Mouse (Mus musculus) left cerebral cortex, adult 11 months (tissue): ENCODE data around the gene Tm7sf2.

ENCODE experiments used
- DNase-seq: peaks from one replicate; pipeline ENCODE4 v3.0.0; 2022; ENCODE audit warnings: low spot score

Gene Tm7sf2

DNA sequence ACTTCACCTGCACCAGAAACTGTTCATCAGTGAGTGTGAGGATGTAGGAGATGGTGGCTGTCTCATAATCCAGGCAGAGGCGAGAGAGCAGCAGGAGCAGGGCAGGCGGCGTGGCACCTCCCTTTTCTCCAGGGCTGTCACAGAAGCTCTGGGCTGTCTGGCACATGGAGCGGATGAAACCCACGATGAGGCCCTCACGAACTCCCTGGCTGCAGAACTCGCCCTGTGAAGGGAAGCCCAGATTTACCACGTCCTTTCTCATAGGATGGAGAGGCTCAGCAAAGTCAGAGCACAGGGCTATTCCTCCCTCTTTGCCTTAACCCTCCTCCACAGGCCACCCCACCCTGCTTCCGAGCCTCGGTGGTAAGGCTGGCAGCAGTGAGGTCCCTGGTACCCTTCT, 1.7 kb upstream of the Tm7sf2 start:
- no peak for DNase-seq

DNA sequence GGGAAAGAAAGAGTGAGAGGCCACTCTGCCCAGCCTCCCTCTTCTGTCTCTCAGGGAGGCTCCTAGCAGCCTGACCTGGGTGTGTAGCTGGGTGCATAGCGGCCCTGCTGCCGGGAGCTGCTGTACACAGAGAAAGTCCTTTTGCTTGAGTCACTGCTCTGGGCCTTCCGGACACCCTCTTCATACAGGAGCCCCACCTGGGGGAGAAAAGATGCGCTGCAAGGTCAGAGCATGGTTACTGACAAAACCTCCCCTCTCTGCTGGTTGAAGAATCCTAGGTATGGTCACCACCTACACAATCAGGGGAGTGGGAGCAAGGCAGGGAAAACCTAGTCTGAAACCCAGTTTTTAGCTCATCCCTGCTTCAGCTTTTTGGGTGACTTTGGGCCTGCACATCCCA, 778 bp upstream of the Tm7sf2 start:
- no peak for DNase-seq

GRCm38 (mm10) chr19:6067011-6067723, 1.0 kb downstream of the Tm7sf2 start:
- peak; percentile 79 for DNase-seq

- DNase-seq: no peak
Observed at GRCm38 (mm10) chr19:6066571-6066970, 1.6 kb downstream of the Tm7sf2 start.

DNA sequence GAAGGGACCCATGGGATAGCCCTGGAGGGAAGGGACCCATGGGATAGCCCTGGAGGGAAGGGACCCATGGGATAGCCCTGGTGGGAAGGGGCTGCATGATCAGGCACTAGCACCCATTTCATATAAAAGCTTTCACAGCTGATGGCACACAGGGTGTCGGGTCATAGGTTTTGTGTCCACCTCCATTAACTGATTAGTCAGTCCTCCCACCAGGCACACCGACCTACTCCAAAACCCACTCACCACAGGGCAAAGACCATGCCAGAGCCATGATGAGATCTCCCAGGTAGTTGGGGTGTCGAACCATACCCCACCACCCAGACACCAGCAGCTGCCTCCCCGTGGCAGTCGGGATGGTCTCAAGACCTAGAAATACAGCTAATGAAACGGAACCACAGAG, 5.1 kb downstream of the Tm7sf2 start:
- DNase-seq: no peak

GRCm38 (mm10) chr19:6062418-6062817, 5.8 kb downstream of the Tm7sf2 start:
- DNase-seq: no peak

DNA sequence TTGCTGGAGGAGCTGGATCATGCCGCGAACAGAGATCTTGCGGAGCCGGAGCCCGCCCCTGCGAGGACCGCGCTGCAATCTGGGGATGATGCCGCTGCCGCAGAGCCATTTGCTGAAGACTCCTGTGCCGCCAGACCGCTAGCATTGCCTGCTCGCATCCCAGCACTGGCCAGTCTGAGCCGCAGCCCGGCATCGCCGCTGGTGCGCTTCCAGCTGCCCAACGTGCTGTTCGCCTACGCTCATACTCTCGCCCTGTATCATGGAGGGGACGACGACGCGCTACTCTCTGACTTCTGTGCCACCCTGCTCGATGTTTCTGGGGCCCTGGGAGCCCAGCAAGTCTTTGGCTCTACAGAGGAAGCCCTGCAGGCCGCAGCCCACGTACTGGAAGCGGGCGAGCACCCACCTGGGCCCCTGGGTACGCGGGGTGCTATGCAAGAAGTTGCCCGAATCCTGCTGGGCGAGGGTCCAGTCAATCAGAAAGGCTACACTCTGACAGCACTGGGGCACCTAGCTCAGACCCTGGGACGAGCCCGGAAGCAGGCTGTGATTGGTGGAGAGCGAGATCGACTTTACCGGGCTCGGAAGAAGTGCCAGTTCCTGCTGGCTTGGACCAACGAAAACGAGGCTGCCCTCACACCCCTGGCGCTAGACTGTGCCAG, 6.4 kb downstream of the Tm7sf2 start:
- DNase-seq: no peak

GRCm38 (mm10) chr19:6061021-6061533, 7.1 kb downstream of the Tm7sf2 start, which contains the start of gene Znhit2:
Gene Znhit2 (plus strand): TSS chr19:6061192.
- peak; percentile 90 for DNase-seq

DNA sequence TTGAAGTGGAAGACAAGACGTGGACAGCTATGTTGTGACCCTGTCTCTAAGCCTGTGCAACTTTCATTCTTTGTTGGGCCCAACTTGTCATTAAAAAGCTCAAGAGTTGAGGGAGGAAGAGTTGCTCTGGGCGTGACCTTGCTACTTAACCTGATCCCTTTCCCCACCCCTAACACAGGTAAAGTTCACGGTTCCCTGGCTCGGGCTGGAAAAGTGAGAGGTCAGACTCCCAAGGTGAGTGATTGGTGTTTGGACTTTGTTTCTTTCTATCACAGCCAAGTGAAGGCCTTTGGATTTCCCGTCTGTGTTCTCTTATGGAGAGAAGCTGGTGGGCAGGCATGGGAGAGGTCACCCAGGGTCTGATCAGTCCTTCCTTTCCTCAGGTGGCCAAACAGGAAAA, 9.2 kb downstream of the Tm7sf2 start:
- no peak for DNase-seq

DNA sequence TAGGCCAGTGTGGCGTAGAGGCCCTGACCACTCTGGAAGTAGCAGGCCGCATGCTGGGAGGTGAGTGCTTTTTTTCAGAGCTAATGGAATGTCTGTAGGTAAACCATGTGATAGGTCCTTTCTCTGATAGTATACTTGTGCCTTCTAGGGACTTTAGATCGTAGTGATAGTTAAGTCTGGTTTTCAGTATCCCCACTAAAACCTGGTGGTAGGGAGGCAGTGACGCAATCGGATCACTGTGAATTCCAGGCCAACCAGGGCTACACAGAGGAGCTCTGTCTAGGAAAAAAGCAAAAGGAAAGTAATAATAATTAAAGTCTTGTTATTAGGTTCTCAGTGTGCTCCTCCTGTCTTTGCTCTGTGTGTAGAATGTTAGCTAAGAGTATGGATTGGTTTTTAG, 9.7 kb downstream of the Tm7sf2 start:
- DNase-seq: no peak

- peak; percentile 95 for DNase-seq
Observed at GRCm38 (mm10) chr19:6057313-6058096, 10.7 kb downstream of the Tm7sf2 start, which contains the start of the genes Mrpl49 and Fau. Gene Mrpl49 (minus strand): TSS chr19:6057785. Gene Fau (plus strand): TSS chr19:6057844.

GRCm38 (mm10) chr19:6056696-6057095, 11.5 kb downstream of the Tm7sf2 start:
- DNase-seq: no peak

- DNase-seq: no peak
Observed at GRCm38 (mm10) chr19:6054296-6054695, 13.9 kb downstream of the Tm7sf2 start.

DNA sequence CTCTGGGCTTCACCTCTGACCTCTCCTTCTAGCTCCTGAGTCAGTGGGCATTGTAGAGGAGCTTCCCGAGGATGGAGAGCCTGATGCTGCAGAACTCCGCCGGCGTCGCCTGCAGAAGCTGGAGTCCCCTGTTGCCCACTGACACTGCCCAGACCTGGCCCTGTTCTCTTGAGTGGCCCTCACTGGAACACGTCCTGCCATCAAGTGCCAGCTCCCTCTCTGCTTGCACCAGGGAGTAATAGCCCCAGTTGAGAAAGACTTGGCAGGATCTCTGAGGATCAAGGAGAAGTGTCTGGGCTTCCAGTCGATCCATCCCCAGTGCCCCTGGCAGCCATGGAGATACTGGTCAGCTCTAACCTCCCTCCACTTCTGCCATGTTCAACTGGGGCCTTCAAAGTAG, 15.7 kb downstream of the Tm7sf2 start:
- DNase-seq: no peak

- no peak for DNase-seq
Observed at GRCm38 (mm10) chr19:6048681-6049410, 19.3 kb downstream of the Tm7sf2 start.

- DNase-seq: no peak
Observed at GRCm38 (mm10) chr19:6047899-6048166, 20.3 kb downstream of the Tm7sf2 start.

GRCm38 (mm10) chr19:6047154-6047898, 20.8 kb downstream of the Tm7sf2 start:
- no peak for DNase-seq

DNA sequence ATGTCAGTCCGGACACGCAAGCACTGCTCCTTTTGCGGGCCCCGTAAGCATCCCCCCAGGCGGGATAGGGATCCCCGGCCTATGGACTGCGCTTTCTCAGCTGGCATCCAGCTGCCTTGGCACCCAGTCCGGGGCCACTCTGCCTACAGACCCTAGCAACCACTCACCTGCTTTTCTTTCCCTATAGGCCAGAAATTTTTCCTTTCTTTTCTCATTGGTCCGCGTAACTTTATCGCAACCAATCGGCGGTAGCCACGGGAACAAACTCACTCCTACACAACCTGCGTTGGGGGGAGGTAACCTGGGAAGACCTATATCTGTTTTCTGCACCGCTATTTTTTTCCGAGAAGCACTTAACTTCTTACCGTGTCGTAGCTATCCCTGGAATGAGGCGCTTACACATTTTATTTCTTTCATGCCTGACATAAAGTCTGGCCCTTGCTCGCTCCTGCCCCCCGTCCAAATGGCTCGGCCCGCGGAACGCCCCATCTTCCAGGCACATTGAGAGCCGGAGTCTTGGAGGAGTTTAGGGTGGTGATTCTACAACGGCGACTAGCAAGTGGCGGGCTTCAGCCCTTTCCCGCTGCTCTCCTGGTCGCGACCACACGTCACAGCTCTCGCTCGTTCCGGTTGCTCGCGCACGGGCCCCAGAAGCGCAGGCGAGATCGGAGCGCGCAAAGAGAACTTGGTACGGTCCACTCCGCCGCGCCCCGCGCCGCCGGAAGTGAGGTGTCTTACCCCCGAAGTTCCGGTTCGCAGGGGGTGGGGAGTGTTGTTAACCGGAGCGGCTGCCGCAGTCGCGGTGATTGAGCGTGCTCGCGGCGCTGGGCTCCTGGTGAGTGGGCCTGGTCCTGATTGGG, 21.6 kb downstream of the Tm7sf2 start, which contains the start of gene Syvn1:
Gene Syvn1, plus strand, starts transcription at position 283 of the 860 bp plus-strand sequence.
- peak; percentile 90 for DNase-seq

GRCm38 (mm10) chr19:6045366-6046293, 22.5 kb downstream of the Tm7sf2 start:
- DNase-seq: no peak
